Mouse (Mus musculus) hindbrain, embryonic 16.5 days (tissue): ENCODE measurements around the gene Wnt5b. TPM values are rescaled to one million over a fixed set of nuclear protein-coding genes. Genes with fewer than 3 reads are reported as not detected.
A peak's percentile ranks its signal among the peaks of the same experiment; 100 is the strongest.

Experiments
- ATAC-seq: fragments of 200-750 bp; cut with Nextera tagmentation; 2 replicates; pipeline ENCODE4 v1.8.0; 2017; ENCODE audit warnings: moderate TSS enrichment, moderate library complexity
- H3K27ac ChIP-seq: fragments of 300-500 bp; sonication (generic); 2 replicates; pipeline ENCODE4 v1.5.1; 2014; ENCODE audit warnings: low read depth, mild to moderate bottlenecking, control low read depth, low read length, moderate library complexity
- H3K27me3 ChIP-seq: fragments of 300-500 bp; sonication (generic); replicated peaks from 2 replicates; pipeline ENCODE4 v1.6.1; 2014; ENCODE audit warnings: low read length; ENCODE audit not compliant: control insufficient read depth, insufficient read depth
- H3K36me3 ChIP-seq: fragments of 300-500 bp; sonication (generic); 2 replicates; pipeline ENCODE4 v1.6.1; 2014; ENCODE audit warnings: mild to moderate bottlenecking, low read length, moderate library complexity, mixed read lengths; ENCODE audit not compliant: control insufficient read depth, insufficient read depth
- H3K4me1 ChIP-seq: fragments of 300-500 bp; sonication (generic); 2 replicates; pipeline ENCODE4 v1.6.1; 2014; ENCODE audit warnings: low read depth, low read length; ENCODE audit not compliant: control insufficient read depth, insufficient read depth
- H3K4me2 ChIP-seq: fragments of 300-500 bp; sonication (generic); 2 replicates; pipeline ENCODE4 v1.6.1; 2014; ENCODE audit warnings: mild to moderate bottlenecking, low read length, control low read depth, moderate library complexity
- H3K4me3 ChIP-seq: fragments of 300-500 bp; sonication (generic); 2 replicates; pipeline ENCODE4 v1.5.1; 2014; ENCODE audit warnings: mild to moderate bottlenecking, low read length, control low read depth, moderate library complexity
- H3K9ac ChIP-seq: fragments of 300-500 bp; sonication (generic); 2 replicates; pipeline ENCODE4 v1.6.1; 2014; ENCODE audit warnings: low read depth, mild to moderate bottlenecking, control low read depth, low read length, moderate library complexity
- H3K9me3 ChIP-seq: fragments of 300-500 bp; sonication (generic); 2 replicates; pipeline ENCODE4 v1.6.1; 2014; ENCODE audit warnings: mild to moderate bottlenecking, low read length, moderate library complexity; ENCODE audit not compliant: control insufficient read depth
- WGBS: fragments of 180-500 bp; shearing (Covaris S2); extraction: QIAGEN DNeasy Blood & Tissue Kit; methylation state at CpG from one replicate; pipeline ENCODE4 v1.1.7; 2014; 5-methylcytosine and 5-hydroxymethylcytosine counted together
- polyA plus RNA-seq: library from polyadenylated mRNA; unstranded; fragments of >200 nt; fragmentation: Nextera tagmentation; extraction: Ambion mirVana; gene quantifications from 2 replicates; pipeline ENCODE4 v1.2.1, GENCODE M21; 2015

Gene Wnt5b
- polyA plus RNA-seq, 1 experiment from 2014 or later, result 4.1 TPM

DNA sequence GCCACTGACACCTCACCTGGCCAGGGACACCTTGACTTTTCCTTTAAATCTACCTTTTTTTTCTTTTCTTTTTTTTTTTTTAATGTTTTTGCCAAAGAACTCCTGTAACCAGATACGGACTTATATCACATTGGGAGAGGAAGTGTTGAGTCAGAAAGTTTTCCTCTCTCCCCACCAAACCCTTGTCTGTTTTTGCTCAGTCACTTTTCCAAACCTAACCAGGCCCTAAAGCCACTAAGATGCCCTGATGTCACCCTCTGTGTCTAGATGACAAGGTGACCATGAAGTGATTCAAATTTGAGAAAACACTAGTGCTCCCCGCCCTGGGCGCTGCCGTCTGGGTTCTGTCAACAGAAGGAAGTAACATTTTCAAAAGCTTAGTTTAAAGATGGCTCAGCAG, 85.1 kb downstream of the Wnt5b start:
- Histone ChIP-seq H3K4me2 (no peak overlapping the region), H3K9me3 (no peaks in the 10 kb centered on the region), H3K4me3 (no peak overlapping the region), H3K27ac (no peak overlapping the region), H3K9ac (no peak overlapping the region), H3K36me3 (no peaks in the 10 kb centered on the region), H3K27me3 (no peaks in the 10 kb centered on the region), H3K4me1 (no peaks in the 10 kb centered on the region)
- 90% methylated on average over 4 of the region's 4 CpGs for WGBS
- ATAC-seq, result no peak

DNA sequence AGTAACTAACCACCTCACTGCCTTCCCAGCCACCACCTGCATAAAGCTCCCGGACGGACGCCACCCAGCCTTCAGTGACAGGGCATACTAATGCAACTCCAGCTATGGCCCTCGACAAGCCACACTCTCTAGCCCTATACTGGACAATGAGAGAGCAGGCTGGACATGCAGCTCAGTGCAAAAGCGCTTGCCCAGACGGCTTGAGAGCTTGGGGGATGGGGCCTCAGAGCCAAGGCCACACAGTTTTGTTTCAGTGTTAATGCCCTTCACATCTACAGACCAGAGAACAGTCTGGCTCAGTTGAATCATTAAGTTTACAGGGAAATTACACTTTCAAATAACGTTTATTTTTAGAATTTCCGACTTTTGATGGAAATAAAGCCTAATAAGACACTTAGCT, 86.0 kb downstream of the Wnt5b start:
- H3K4me3 ChIP-seq, result no peak overlapping the region
- WGBS, result 68% methylated on average over 8 of the region's 8 CpGs
- ATAC-seq, result no peak
- H3K9ac ChIP-seq, result no peak overlapping the region
- no peak overlapping the region for H3K4me2 ChIP-seq
- no peaks in the 10 kb centered on the region for H3K4me1 ChIP-seq
- H3K27me3 ChIP-seq, result no peaks in the 10 kb centered on the region
- no peaks in the 10 kb centered on the region for H3K36me3 ChIP-seq
- no peak overlapping the region for H3K27ac ChIP-seq
- H3K9me3 ChIP-seq, result no peaks in the 10 kb centered on the region

DNA sequence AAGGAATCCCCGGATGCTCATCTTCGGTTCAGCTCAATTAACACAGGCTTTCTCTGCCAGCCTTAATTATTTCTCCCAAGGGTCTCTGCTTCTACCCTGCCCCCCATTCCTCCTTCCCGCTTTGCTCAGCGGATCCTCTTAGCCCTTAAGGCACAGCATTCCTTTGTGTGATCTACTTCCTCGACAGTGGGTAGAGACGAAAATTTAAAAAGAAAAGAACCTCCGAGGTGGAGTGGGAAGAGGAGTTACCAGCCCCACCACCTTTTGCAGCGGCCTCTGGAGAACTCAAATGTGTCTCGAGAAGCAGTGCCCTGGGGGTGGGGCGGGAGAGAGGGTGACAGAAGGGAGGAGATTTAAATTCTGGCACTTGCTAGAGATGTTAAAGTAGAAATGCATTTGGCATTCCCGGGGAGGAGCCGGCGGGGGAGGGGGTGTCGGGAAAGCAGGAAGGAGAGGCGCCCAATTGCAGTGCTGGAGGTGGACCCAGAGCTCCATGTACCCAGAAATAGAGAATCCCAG, 92.1 kb downstream of the Wnt5b start:
- Histone ChIP-seq H3K36me3 (no peaks in the 10 kb centered on the region), H3K4me1 (peaks cover 25% of the 10 kb centered on the region), H3K27me3 (no peaks in the 10 kb centered on the region), H3K9me3 (no peaks in the 10 kb centered on the region), H3K9ac (peak overlapping the region; percentile 53), H3K27ac (peak overlapping the region; percentile 76), H3K4me3 (peak overlapping the region; percentile 36), H3K4me2 (peak overlapping the region; percentile 64)
- peak; percentile 73 for ATAC-seq
- WGBS, result under 1% methylated on average over 15 of the region's 15 CpGs

GRCm38 (mm10) chr6:119450965-119451943, 92.9 kb downstream of the Wnt5b start:
- peaks cover 25% of the 10 kb centered on the region for H3K4me1 ChIP-seq
- ATAC-seq, result peak; percentile 29; the same call in 1 of the 2 replicates
- peak overlapping the region; percentile 64 for H3K4me2 ChIP-seq
- peak overlapping the region; percentile 36; the same call in 1 of the 2 replicates for H3K4me3 ChIP-seq
- peak overlapping the region; percentile 53 for H3K9ac ChIP-seq
- no peaks in the 10 kb centered on the region for H3K36me3 ChIP-seq
- H3K27ac ChIP-seq, result peak overlapping the region; percentile 76
- H3K9me3 ChIP-seq, result no peaks in the 10 kb centered on the region
- 40% methylated on average over 14 of the region's 14 CpGs for WGBS
- no peaks in the 10 kb centered on the region for H3K27me3 ChIP-seq

DNA sequence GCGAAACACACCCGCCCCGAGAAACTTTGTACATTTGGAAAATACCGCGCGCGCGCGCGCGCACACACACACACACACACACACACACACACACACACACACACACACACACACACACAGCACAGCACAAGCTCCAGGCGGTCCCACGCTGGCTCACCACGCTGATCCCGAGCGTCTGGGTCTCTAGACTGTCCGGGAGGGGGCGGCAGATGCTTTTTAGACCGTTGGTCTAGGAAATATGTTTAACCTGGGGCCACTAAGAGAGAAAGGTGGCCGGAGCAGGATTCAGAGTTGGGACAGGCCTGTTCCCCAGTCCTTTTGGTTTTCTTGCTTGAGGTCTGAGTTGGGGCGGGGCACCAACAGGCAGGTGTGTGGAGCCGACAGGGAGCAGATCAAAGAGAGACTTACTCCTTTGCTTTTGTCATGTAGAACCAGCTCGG, 95.1 kb downstream of the Wnt5b start:
- peak overlapping the region; percentile 27 for H3K4me3 ChIP-seq
- peak overlapping the region; percentile 64 for H3K4me2 ChIP-seq
- H3K27ac ChIP-seq, result no peak overlapping the region
- H3K9ac ChIP-seq, result no peak overlapping the region; the same call in 1 of the 2 replicates
- peaks cover 25% of the 10 kb centered on the region for H3K4me1 ChIP-seq
- no peaks in the 10 kb centered on the region for H3K27me3 ChIP-seq
- 5% methylated on average over 20 of the region's 23 CpGs for WGBS
- H3K36me3 ChIP-seq, result no peaks in the 10 kb centered on the region
- ATAC-seq, result no peak
- no peaks in the 10 kb centered on the region for H3K9me3 ChIP-seq

DNA sequence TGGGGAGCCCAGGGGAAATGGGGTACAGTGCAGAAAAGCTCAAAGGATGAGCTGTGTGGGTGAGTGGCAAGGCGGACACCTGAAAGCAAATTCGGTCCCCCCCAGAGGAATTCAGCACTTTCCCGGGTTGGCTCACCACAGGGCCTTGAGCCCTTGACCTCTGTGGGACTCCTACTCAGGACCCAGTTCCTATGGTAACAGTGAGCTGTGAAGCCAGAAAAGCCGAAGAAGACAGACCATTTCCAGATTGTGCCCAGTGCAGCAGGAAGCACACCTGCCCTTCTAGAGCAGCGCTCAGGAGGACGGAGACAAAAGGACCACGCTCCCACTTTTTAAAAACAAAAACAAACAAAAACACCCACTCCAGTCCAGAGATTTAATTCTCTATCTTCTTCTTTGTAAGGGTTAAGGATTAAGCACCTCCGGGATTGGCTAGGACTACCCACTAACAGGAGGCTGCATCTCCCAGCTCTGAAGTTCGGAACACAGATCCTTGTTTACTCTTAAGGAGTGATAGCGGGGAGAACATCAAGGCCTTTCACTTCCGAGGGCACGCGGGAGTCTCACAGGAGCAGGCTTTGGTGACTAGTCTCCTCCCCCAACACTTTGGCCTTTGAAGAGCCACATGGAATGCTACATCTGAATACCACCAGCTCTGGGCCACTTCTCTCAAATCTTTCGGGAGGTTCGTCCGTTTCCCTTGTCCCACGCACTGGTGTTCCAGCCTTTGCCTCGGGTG, 95.7 kb downstream of the Wnt5b start:
- peak overlapping the region; percentile 27 for H3K4me3 ChIP-seq

GRCm38 (mm10) chr6:119445671-119446607, 98.2 kb downstream of the Wnt5b start:
- ATAC-seq, result no peak
- no peaks in the 10 kb centered on the region for H3K36me3 ChIP-seq
- no peaks in the 10 kb centered on the region for H3K9me3 ChIP-seq
- H3K9ac ChIP-seq, result no peak overlapping the region
- no peak overlapping the region for H3K27ac ChIP-seq
- peaks cover 14% of the 10 kb centered on the region for H3K4me1 ChIP-seq
- H3K4me3 ChIP-seq, result no peak overlapping the region
- H3K27me3 ChIP-seq, result no peaks in the 10 kb centered on the region
- WGBS, result 77% methylated on average over 11 of the region's 11 CpGs
- no peak overlapping the region for H3K4me2 ChIP-seq

More for the DNA sequence above, 95.7 kb downstream of the Wnt5b start:
- H3K9me3 ChIP-seq, result no peaks in the 10 kb centered on the region
- H3K9ac ChIP-seq, result no peak overlapping the region; the same call in 1 of the 2 replicates
- no peak overlapping the region for H3K27ac ChIP-seq
- no peaks in the 10 kb centered on the region for H3K27me3 ChIP-seq
- no peak for ATAC-seq
- no peaks in the 10 kb centered on the region for H3K36me3 ChIP-seq
- WGBS, result 5% methylated on average over 18 of the region's 18 CpGs
- H3K4me1 ChIP-seq, result peaks cover 29% of the 10 kb centered on the region
- peak overlapping the region; percentile 64 for H3K4me2 ChIP-seq
